Mouse (Mus musculus): Measurements from ENCODE around the gene Adrm1. TPM values are rescaled to one million over a fixed set of nuclear protein-coding genes. Genes with fewer than 3 reads are reported as not detected.

Gene Adrm1
- polyA plus RNA-seq, 1 experiment: 833 TPM

- no peak for TF ChIP-seq GATA1 (IDR thresholded peaks at IDR 0.05; ENCODE audit: low read length)
These were observed 1.9 kb downstream of the Adrm1 start for GRCm38 (mm10) chr2:180173163-180173562.

DNA sequence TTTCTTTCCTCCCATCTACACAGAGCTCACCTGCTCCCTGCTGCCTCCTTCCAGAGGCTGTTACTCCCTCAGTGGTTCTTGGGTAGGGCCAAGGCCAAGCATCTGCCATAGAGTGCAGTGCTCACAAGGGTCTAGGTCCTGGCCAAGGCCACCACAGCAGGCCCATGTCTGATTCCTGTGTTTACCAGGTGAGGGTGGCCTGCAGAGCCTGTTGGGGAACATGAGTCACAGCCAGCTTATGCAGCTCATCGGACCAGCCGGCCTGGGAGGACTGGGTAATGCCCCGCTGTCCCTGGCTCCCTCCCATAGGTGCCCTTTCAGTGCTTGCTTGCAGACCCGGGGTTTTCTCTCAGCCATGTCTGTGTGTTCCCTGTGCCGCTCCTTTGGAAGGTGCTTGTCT is 2.8 kb downstream of the Adrm1 start:
- TF ChIP-seq GATA1 (IDR thresholded peaks at IDR 0.05; ENCODE audit: low read length): no peak

DNA sequence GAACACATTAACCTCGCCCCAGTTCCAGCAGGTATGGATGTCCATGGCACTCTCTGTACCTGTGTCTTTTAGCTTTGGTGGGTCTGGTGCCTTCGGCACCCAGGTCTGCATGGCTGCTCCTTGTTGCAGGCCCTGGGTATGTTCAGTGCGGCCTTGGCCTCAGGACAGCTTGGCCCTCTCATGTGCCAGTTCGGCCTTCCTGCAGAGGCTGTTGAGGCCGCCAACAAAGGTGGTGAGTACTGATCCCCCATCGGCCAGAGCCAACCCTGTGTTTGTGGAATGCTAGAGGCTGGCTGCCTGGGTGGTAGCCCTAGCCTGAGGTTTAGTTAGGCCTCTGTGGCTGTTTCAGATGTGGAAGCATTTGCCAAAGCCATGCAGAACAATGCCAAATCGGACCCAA is 4.4 kb downstream of the Adrm1 start:
- TF ChIP-seq GATA1 (IDR thresholded peaks at IDR 0.05; ENCODE audit: low read length): no peak

DNA sequence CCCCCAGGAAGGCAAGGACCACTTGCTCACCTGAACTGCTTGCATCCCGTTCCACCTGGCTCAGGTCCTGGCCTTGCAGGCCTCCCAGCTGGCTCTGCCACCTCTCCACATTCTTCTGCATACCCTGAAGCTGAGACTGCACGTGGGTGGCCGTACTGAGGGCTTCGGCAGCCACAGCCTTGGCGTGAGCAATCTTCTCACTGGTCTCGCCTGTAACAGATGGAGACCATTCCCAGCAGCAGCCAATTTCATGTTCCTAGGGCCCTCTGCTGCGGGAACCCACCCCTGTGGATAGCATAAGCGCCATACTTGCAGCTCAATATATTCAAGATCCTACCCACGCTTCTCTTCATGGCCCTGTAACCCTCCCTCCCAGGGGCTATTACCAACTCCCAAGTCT is 10.3 kb downstream of the Adrm1 start:
- no peak for TF ChIP-seq GATA1 (IDR thresholded peaks at IDR 0.05; ENCODE audit: low read length)

DNA sequence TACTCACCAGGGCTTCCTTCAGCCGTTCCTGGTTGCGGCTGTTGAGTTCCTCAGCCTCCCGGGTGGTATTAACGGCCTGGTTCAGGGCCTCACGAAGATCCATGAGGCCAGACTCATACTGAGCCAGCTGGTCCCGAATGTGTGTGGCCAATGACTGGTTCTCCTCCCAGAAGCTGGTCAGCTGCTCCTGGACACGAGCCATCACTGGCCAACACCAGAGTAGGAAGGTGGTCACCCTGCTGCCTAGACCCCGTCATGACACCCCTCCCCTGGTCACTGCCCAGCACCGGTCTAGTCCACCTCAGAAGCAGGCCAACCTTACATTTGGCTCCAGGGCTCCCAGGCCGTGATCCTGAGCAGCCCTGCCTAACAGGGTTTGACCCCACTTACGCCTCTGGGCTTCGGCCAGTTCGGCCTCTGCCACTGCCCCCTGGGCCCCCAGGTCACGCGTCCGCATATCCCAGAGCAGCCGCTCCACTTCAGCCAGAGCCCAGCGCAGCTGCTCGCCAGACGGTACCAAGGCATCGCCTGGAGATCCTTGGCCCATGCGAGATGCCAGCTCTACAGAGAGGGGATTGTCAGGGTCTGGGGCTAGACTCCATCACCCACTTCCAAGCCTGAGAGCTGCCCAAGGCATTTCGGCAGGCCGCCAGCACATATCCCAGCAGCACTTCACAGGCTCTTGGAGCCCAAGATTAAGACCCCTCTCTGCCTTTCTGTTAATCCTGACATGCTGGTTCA is 12.9 kb downstream of the Adrm1 start:
- no peak for TF ChIP-seq GATA1 (IDR thresholded peaks at IDR 0.05; ENCODE audit: low read length)

DNA sequence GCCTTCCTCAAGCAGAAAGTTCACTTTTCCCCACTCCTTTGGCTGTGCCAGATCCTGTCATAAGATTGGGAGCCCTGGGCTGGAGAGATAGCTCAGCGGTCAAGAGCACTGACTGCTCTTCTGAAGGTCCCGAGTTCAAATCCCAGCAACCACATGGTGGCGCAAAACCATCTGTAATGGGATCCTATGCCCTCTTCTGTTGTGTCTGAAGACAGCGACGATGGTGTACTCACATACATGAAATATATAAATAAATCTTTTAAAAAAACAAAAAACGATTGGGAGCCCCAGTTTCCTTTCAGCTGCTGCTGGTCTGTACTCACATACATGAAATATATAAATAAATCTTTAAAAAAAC is 13.4 kb downstream of the Adrm1 start:
- no peak for TF ChIP-seq GATA1 (IDR thresholded peaks at IDR 0.05; ENCODE audit: low read length)

GRCm38 (mm10) chr2:180185686-180186085 is 14.4 kb downstream of the Adrm1 start:
- TF ChIP-seq GATA1 (IDR thresholded peaks at IDR 0.05; ENCODE audit: low read length): no peak

DNA sequence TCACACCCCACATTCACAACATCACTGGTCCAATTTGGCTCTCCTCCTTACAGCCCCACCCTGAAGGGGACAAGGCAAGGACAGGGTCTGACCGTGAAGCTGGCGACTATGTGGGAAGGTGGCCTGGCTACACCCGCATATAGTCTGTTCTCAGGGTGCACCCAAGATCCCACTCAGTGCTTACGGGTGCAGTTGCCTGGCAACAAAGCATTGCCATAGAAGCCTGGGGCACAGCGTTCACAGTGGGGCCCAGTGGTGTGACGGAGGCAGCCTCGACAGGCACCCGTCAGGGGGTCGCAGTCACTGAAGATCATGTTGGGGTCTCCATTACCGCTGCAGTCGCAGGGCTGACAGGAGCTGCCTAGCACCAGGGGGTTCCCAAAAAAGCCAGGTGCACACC is 16.1 kb downstream of the Adrm1 start:
- no peak for TF ChIP-seq GATA1 (IDR thresholded peaks at IDR 0.05; ENCODE audit: low read length)

GRCm38 (mm10) chr2:180196610-180197322 is 25.5 kb downstream of the Adrm1 start:
- no peak for TF ChIP-seq GATA1 (IDR thresholded peaks at IDR 0.05; ENCODE audit: low read length)

DNA sequence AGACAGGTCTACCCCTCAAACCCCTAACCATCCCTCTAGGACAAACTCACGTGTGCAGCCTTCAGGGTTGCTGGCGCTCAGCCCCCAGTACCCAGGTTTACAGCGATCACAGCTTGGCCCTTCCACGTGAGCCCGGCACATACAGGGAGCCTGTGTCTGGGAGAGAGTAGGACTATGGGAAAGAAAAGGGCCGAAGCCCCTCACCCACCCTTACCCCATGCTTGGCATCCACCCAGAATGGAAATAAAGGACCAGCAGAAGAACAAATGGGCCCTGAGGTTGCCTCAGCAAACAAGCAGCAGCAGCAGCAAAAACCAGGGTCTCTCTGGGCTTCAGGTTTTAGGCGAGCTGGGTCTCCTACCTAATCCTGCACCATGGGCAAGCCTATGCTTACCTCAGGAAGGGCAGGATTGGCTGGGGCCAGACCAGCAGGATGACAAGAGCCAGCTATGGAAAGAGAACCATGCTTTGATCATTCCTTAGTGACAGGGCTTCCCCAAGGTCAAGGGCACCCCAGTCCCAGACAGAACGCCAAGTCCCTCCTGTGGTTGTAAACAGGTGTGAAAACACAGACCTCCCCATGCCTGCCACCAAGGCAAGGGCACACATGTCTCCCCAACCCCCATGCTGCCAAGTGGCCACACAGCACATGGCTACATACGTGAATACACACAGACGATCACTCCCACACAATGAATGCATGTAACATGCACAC is 26.2 kb downstream of the Adrm1 start:
- TF ChIP-seq GATA1 (IDR thresholded peaks at IDR 0.05; ENCODE audit: low read length): no peak

DNA sequence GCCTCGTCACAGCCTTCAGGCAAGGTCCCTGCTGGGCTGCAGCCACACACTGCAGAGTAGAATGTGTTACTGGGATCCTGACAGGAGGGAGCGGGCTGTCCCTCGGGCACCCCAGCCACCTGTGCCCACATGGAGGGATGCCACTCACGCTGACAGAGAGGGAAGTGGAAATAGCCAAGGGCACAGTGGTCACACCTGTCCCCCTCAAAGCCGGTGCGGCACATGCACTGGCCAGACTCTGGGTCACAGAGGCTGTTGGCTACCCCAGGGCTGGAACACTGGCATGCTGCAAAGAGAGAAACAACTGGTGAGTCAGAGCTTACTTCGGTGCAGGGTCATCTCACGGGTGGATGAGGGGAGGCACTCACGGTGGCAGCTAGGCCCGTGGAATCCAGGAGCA is 27.5 kb downstream of the Adrm1 start:
- TF ChIP-seq GATA1 (IDR thresholded peaks at IDR 0.05; ENCODE audit: low read length): no peak

- no peak for TF ChIP-seq GATA1 (IDR thresholded peaks at IDR 0.05; ENCODE audit: low read length)
These were observed 29.4 kb downstream of the Adrm1 start for GRCm38 (mm10) chr2:180200681-180201080.

DNA sequence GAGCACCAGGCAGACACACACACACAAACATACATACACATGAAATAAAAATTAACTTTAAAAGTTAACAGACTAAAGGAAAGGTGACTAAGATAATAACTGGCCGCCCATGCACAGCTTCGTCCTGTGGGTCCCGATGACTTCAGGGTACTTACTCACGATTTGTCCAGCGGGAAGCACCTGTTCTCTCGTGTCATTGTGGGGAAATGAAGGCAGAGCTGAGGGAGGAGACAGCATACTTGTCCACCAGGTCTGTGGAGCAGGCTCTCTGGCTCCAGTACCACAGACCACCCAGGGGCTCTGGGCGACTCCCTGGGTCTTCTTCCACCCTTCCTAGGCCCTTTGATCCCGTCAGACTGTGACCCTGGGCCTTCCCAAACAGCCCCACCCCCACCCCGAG is 30.0 kb downstream of the Adrm1 start:
- TF ChIP-seq GATA1 (IDR thresholded peaks at IDR 0.05; ENCODE audit: low read length): no peak

- TF ChIP-seq GATA1 (IDR thresholded peaks at IDR 0.05; ENCODE audit: low read length): no peak
These were observed 31.0 kb downstream of the Adrm1 start for GRCm38 (mm10) chr2:180202263-180202662.

DNA sequence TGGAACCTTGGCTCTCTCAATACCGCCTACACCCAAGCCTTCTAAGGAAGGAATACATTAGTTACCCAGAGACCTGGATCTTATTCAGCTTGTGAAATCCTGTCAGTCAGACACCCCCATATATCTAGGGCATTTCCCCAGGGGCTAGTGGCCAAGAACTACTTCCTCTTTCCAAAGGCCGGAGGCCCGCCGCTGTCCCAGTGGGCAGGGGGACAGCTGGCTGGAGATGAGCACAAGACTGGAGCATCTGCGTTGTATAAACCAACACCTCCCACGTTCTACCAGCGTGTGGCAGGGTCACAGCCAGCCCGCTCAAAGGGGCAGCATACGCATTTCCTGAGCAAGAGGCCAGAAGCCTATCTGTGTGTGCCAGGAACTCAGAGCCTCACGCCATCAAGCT is 31.5 kb downstream of the Adrm1 start:
- no peak for TF ChIP-seq GATA1 (IDR thresholded peaks at IDR 0.05; ENCODE audit: low read length)

- no peak for TF ChIP-seq GATA1 (IDR thresholded peaks at IDR 0.05; ENCODE audit: low read length)
These were observed 33.2 kb downstream of the Adrm1 start for GRCm38 (mm10) chr2:180204501-180204900.

Data from G1E-ER4 (cell line).